Mouse (Mus musculus) kidney, postnatal 0 days (tissue): ENCODE data around the gene Nanos1. TPM values are rescaled to one million over a fixed set of nuclear protein-coding genes. Genes with fewer than 3 reads are reported as not detected.
A peak's percentile ranks its signal among the peaks of the same experiment; 100 is the strongest.

Experiments
- ATAC-seq: fragments of 200-750 bp; cut with Nextera tagmentation; replicated peaks from 2 replicates; pipeline ENCODE4 v1.8.0; 2017; ENCODE audit warnings: low read depth, moderate number of reproducible peaks, moderate TSS enrichment, moderate library complexity; ENCODE audit not compliant: low FRiP score
- DNase-seq: peaks from one replicate; pipeline ENCODE4 v3.0.0-alpha.2; 2016; ENCODE audit warnings: low spot score
- H3K27ac ChIP-seq: fragments of 300-500 bp; sonication (generic); 2 replicates; pipeline ENCODE4 v1.5.1; 2014; ENCODE audit warnings: mild to moderate bottlenecking
- H3K27me3 ChIP-seq: fragments of 300-500 bp; sonication (generic); 2 replicates; pipeline ENCODE4 v1.6.1; 2014; ENCODE audit warnings: low read length, mixed read lengths; ENCODE audit not compliant: insufficient read depth
- H3K36me3 ChIP-seq: fragments of 300-500 bp; sonication (generic); 2 replicates; pipeline ENCODE4 v1.6.1; 2014; ENCODE audit warnings: low read length, mixed read lengths; ENCODE audit not compliant: insufficient read depth
- H3K4me1 ChIP-seq: fragments of 300-500 bp; sonication (generic); replicated peaks from 2 replicates; pipeline ENCODE4 v1.6.1; 2014; ENCODE audit warnings: antibody characterized with exemption, low read length, mixed read lengths; ENCODE audit not compliant: insufficient read depth
- H3K4me2 ChIP-seq: fragments of 300-500 bp; sonication (generic); 2 replicates; pipeline ENCODE4 v1.6.1; 2014; ENCODE audit warnings: mild to moderate bottlenecking, low read length, moderate library complexity, mixed read lengths
- H3K4me3 ChIP-seq: fragments of 300-500 bp; sonication (generic); replicated peaks from 2 replicates; pipeline ENCODE4 v1.5.1; 2014; ENCODE audit warnings: low read depth, low read length
- H3K9ac ChIP-seq: fragments of 300-500 bp; sonication (generic); 2 replicates; pipeline ENCODE4 v1.6.1; 2014; ENCODE audit warnings: low read depth, low read length
- H3K9me3 ChIP-seq: fragments of 300-500 bp; sonication (generic); replicated peaks from 2 replicates; pipeline ENCODE4 v1.6.1; 2016; ENCODE audit warnings: low read length, inconsistent platforms, mixed read lengths
- CTCF ChIP-seq: IDR thresholded peaks from 2 replicates; pipeline ENCODE4 v1.5.1; 2016; ENCODE audit warnings: antibody characterized with exemption, low read depth, mild to moderate bottlenecking, moderate library complexity
- WGBS: fragments of 180-500 bp; shearing (Covaris S2); extraction: QIAGEN DNeasy Blood & Tissue Kit; methylation state at CpG from one replicate; pipeline ENCODE4 v1.1.7; 2014; 5-methylcytosine and 5-hydroxymethylcytosine counted together
- polyA plus RNA-seq: library from polyadenylated mRNA; unstranded; fragments of >200 nt; fragmentation: Nextera tagmentation; extraction: Ambion mirVana; gene quantifications from 2 replicates; pipeline ENCODE4 v1.2.1, GENCODE M21; 2015

Nanos1 gene
- polyA plus RNA-seq, 1 experiment from 2014 or later, result 0.75 TPM

GRCm38 (mm10) chr19:60757099-60757785 lies 1.5 kb downstream of the Nanos1 start:
- Histone ChIP-seq H3K9ac (0 out of 2 replicates have a peak overlapping the region, but pooled peaks have one; percentile 27), H3K27me3 (no peaks in the 10 kb centered on the region), H3K4me3 (peak overlapping the region; percentile 74), H3K9me3 (no peaks in the 10 kb centered on the region), H3K36me3 (0 out of 2 replicates have a peak, but pooled peaks cover 8% of the 10 kb centered on the region), H3K4me1 (peaks cover 10% of the 10 kb centered on the region; the same call in 1 of the 2 replicates), H3K4me2 (peak overlapping the region; percentile 88), H3K27ac (no peak overlapping the region)
- TF ChIP-seq CTCF, result no peak
- ATAC-seq (no peak), DNase-seq (peak; percentile 7)
- 4% methylated on average over 25 of the region's 25 CpGs for WGBS

GRCm38 (mm10) chr19:60758896-60759835 lies 3.4 kb downstream of the Nanos1 start:
- H3K9me3 ChIP-seq, result no peaks in the 10 kb centered on the region
- 80% methylated on average over 4 of the region's 4 CpGs for whole genome bisulfite sequencing
- H3K27ac ChIP-seq, result no peak overlapping the region
- H3K4me2 ChIP-seq, result no peak overlapping the region
- H3K4me3 ChIP-seq, result no peak overlapping the region
- no peak for ATAC-seq
- H3K4me1 ChIP-seq, result peaks cover 10% of the 10 kb centered on the region; the same call in 1 of the 2 replicates
- no peaks in the 10 kb centered on the region for H3K27me3 ChIP-seq
- H3K9ac ChIP-seq, result no peak overlapping the region
- DNase-seq, result peak; percentile 5
- peaks cover 25% of the 10 kb centered on the region for H3K36me3 ChIP-seq
- no peak for TF ChIP-seq CTCF

- Histone ChIP-seq H3K36me3 (peaks cover 68% of the 10 kb centered on the region), H3K27ac (no peak overlapping the region), H3K9me3 (no peaks in the 10 kb centered on the region), H3K4me2 (no peak overlapping the region), H3K4me1 (no peaks in the 10 kb centered on the region), H3K4me3 (no peak overlapping the region), H3K27me3 (no peaks in the 10 kb centered on the region), H3K9ac (no peak overlapping the region)
- ATAC-seq (no peak), DNase-seq (no peak)
- WGBS, result 86% methylated on average over 6 of the region's 6 CpGs
- no peak for TF ChIP-seq CTCF
These were observed 17.6 kb downstream of the Nanos1 start for GRCm38 (mm10) chr19:60773366-60773765.

DNA sequence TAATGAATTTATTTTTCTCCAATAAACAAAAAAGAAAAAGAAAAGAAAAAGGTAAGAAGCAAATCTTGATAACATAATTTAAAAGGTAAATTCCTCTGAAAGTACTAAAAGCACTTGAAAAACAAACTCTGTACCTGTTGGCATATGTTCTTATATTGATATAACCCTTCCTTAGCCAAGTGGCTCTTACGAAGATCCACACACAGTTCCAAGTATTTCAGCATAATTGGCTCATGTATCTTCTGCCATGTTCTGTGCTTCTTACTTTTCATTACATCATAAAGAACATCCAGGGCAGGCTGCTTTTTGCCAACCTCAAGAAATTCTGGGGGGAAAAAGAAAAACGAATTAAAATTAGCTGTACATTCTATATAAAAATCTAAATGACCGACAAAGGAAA lies 26.2 kb downstream of the Nanos1 start:
- H3K9me3 ChIP-seq, result no peaks in the 10 kb centered on the region
- no peak overlapping the region for H3K4me3 ChIP-seq
- no peak overlapping the region for H3K9ac ChIP-seq
- H3K36me3 ChIP-seq, result peaks cover 24% of the 10 kb centered on the region; the same call in 1 of the 2 replicates
- no peak for ATAC-seq
- 77% methylated on average over 3 of the region's 3 CpGs for WGBS
- no peak overlapping the region for H3K27ac ChIP-seq
- DNase-seq, result no peak
- H3K4me1 ChIP-seq, result no peaks in the 10 kb centered on the region; the same call in 1 of the 2 replicates
- H3K4me2 ChIP-seq, result no peak overlapping the region
- no peaks in the 10 kb centered on the region for H3K27me3 ChIP-seq
- TF ChIP-seq CTCF, result no peak

- Histone ChIP-seq H3K4me1 (no peaks in the 10 kb centered on the region; the same call in 1 of the 2 replicates), H3K36me3 (peaks cover 7% of the 10 kb centered on the region; the same call in 1 of the 2 replicates), H3K9me3 (no peaks in the 10 kb centered on the region), H3K4me3 (no peak overlapping the region), H3K9ac (no peak overlapping the region), H3K27ac (no peak overlapping the region), H3K27me3 (no peaks in the 10 kb centered on the region), H3K4me2 (no peak overlapping the region)
- no peak for TF ChIP-seq CTCF
- ATAC-seq (no peak), DNase-seq (no peak)
- WGBS, result 34% methylated on average over 1 of the region's 1 CpGs
These were observed 28.9 kb downstream of the Nanos1 start for GRCm38 (mm10) chr19:60784712-60785111.

- H3K4me3 ChIP-seq, result no peak overlapping the region
- no peak for ATAC-seq
- no peaks in the 10 kb centered on the region for H3K9me3 ChIP-seq
- peak overlapping the region; percentile 75 for H3K4me2 ChIP-seq
- H3K27ac ChIP-seq, result no peak overlapping the region
- H3K9ac ChIP-seq, result no peak overlapping the region
- no peak for TF ChIP-seq CTCF
- 5% methylated on average over 2 of the region's 2 CpGs for WGBS
- H3K27me3 ChIP-seq, result no peaks in the 10 kb centered on the region
- H3K4me1 ChIP-seq, result no peaks in the 10 kb centered on the region; the same call in 1 of the 2 replicates
- H3K36me3 ChIP-seq, result no peaks in the 10 kb centered on the region
- no peak for DNase-seq
These were observed 31.8 kb downstream of the Nanos1 start for GRCm38 (mm10) chr19:60787465-60788150.
